Mouse (Mus musculus) E14TG2a.4 (cell line): ENCODE measurements around the gene She.

ENCODE experiments used
- CTCF ChIP-seq: conservative IDR thresholded peaks from 2 replicates; pipeline ENCODE4 v1.5.1; 2014; ENCODE audit warnings: low read length
- NANOG ChIP-seq: IDR thresholded peaks from 2 replicates; pipeline ENCODE4 v1.6.1; 2014; ENCODE audit warnings: borderline replicate concordance, low read length, mixed read lengths
- POU5F1 ChIP-seq: IDR thresholded peaks from 2 replicates; pipeline ENCODE4 v1.6.1; 2014; ENCODE audit warnings: low read length, borderline replicate concordance

DNA sequence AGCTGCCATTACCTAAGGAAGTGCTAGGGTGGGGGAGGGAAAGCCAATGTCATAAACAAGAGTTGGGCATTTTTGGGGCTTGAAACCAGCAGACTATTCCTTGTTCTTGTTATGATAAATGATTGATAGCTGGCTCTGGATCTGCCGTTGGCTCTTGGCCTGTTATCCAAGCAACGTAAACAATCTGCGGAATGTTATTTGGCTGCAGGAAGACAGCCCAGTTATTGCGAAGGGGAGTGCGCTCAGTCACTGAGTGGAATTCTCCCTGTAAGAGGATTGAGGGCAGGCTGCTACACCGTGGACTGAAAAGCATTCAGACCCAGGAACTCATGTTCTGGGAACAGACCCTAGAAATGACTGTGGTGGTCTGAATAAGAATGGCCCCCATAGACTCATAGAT, 41.5 kb downstream of the She start:
- TF ChIP-seq CTCF = no peak
- no peak for TF ChIP-seq POU5F1
- no peak for TF ChIP-seq NANOG
